Mouse (Mus musculus) R1 (cell line): ENCODE data around the gene Gm21969.

Experiments
- DNase-seq: peaks from one replicate; pipeline ENCODE4 v3.0.0-alpha.2; 2018; ENCODE audit warnings: low read depth, low spot score

Gene Gm21969

GRCm38 (mm10) chr4:139602357-139603244, at the start of gene Gm21969:
TSS of gene Gm21969 (plus strand) at chr4:139603186.
- peak; percentile 72 for DNase-seq

- no peak for DNase-seq
These were observed 47.8 kb upstream of the Gm21969 start for GRCm38 (mm10) chr4:139555235-139555634.

GRCm38 (mm10) chr4:139555951-139556350, 47.0 kb upstream of the Gm21969 start:
- DNase-seq, result peak; percentile 92

GRCm38 (mm10) chr4:139568361-139568760, 34.6 kb upstream of the Gm21969 start:
- DNase-seq, result no peak

- peak; percentile 60 for DNase-seq
These were observed 32.2 kb upstream of the Gm21969 start for GRCm38 (mm10) chr4:139570756-139571155.

- no peak for DNase-seq
These were observed 30.0 kb upstream of the Gm21969 start for GRCm38 (mm10) chr4:139572928-139573512.

GRCm38 (mm10) chr4:139574156-139574798, 28.7 kb upstream of the Gm21969 start:
- peak; percentile 99 for DNase-seq

GRCm38 (mm10) chr4:139574799-139575672, 27.9 kb upstream of the Gm21969 start:
- peak; percentile 57 for DNase-seq

- DNase-seq, result peak; percentile 62
These were observed 27.3 kb upstream of the Gm21969 start for GRCm38 (mm10) chr4:139575673-139576003.

GRCm38 (mm10) chr4:139576251-139576880, 26.6 kb upstream of the Gm21969 start:
- no peak for DNase-seq

- DNase-seq, result no peak
These were observed 26.0 kb upstream of the Gm21969 start for GRCm38 (mm10) chr4:139577006-139577405.

- no peak for DNase-seq
These were observed 24.6 kb upstream of the Gm21969 start for GRCm38 (mm10) chr4:139578389-139578788.

- no peak for DNase-seq
These were observed 24.0 kb upstream of the Gm21969 start for GRCm38 (mm10) chr4:139579003-139579402.

GRCm38 (mm10) chr4:139579466-139579865, 23.5 kb upstream of the Gm21969 start:
- no peak for DNase-seq

- peak; percentile 63 for DNase-seq
These were observed 22.2 kb upstream of the Gm21969 start for GRCm38 (mm10) chr4:139580663-139581336.

- DNase-seq, result no peak
These were observed 21.4 kb upstream of the Gm21969 start for GRCm38 (mm10) chr4:139581427-139582051.

GRCm38 (mm10) chr4:139582346-139582745, 20.6 kb upstream of the Gm21969 start:
- DNase-seq, result no peak

GRCm38 (mm10) chr4:139582903-139583302, 20.1 kb upstream of the Gm21969 start:
- DNase-seq, result no peak

GRCm38 (mm10) chr4:139583629-139584245, 19.2 kb upstream of the Gm21969 start:
- no peak for DNase-seq

GRCm38 (mm10) chr4:139584704-139585103, 18.3 kb upstream of the Gm21969 start:
- DNase-seq, result no peak
